Mouse (Mus musculus) 3134 (cell line): ENCODE measurements at regions not wholly inside any gene's neighbourhood (a gene's known extent, or its start where the extent isn't known, plus 50 kb on each side); places are given as distances from the start of the nearest gene placed in this dataset.

Experiments
- DNase-seq: peaks from one replicate; pipeline ENCODE4 v3.0.0-alpha.2; 2011; ENCODE audit warnings: low spot score; ENCODE audit not compliant: insufficient read length; ENCODE audit errors: extremely low read depth

DNA sequence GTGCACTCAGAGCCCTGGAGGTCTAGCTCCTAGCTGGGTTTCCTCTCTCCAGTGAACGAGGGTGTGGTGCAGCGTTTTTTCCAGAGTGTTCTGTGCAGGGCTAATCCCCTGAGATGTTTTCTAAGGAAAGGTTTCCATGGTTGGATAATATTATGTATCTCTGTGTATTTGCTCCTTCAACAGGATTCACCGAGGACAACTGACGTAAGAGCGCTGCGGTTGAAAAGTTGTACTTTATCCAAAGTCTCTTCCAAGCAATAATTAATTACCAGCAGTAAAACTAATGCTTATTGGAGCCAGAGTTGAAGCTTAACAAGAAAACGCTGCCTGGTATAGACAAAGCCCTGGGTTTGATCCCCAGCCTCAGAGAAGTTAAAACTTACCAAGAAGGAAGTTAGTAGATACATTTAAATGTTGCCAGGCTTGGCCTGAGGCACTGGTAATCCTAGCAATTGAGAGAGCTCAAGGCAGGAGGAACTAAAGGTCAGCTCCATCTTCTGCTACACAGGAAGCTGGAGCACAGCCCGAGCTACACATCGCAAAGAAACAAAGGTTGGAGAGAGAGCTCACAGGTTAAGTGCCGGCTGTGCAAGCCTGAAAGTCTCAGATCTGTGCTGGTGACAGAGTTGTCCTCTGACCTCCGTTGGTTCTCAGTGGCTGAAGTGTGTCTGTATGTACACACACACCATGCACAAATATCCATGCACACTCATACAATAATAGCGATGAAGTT lies 51.2 kb upstream of the Rap1b start:
- no peak for DNase-seq

GRCm38 (mm10) chr10:117897766-117898165 lies 51.9 kb upstream of the Rap1b start:
- no peak for DNase-seq

GRCm38 (mm10) chr10:117898391-117898790 lies 52.6 kb upstream of the Rap1b start:
- DNase-seq = no peak

GRCm38 (mm10) chr10:117899410-117899935 lies 53.6 kb upstream of the Rap1b start:
- no peak for DNase-seq

- peak; percentile 53 for DNase-seq
These were observed 59.9 kb upstream of the Rap1b start for GRCm38 (mm10) chr10:117905666-117906266.

DNA sequence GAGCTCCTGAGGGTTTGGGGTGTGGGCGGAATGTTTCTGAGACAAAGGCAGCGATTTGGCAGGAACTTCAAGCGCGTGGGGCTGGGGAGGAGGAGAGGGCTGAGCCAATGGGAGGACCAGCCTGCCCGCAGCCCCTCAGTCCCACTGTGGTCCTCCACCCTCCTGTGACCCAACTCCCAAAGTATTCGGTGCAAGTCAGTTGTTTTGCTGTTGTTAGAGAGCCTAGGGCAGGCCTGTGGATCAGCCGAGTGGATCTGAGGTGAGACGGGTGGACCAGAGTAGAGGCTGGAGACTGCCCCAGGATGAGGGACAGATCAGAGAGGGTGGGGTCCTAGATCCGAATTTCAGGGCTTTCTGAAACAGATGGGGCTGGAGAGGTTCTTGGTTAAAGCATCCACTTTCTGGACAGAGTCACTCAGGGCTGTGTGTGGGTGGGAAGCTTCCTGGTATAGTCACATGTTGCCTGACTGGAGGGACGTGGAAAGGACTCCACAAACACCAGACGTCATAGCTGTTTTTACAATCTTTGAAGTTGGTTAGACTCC lies 60.5 kb upstream of the Rap1b start:
- peak; percentile 38 for DNase-seq

DNA sequence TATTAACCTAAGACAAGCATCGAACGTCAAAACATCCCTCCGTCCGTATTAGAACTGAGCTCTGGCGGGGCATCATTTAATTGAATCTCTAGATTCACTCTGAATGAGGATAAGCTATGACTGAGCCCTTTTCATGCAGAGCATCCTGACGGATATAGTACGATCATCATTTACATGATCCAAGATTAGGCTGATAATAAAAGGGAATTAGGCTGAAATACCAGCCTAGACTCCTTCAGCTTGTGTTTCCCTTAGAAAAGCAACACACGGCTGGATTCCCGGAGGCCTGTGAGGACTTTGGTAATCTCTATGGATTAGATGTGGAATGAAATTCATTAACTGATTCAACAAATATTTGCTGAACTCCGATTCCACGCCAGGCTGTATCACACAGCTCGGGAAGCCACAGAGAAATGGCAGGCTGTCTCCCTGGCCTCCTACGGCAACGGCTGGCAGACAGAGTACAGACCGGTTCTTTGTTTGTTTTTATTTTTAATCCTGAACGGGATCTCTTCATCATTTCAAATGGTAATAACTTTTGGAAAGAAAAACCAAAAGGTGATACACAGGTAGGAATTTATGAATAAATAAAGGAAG lies 62.3 kb upstream of the Rap1b start:
- no peak for DNase-seq

DNA sequence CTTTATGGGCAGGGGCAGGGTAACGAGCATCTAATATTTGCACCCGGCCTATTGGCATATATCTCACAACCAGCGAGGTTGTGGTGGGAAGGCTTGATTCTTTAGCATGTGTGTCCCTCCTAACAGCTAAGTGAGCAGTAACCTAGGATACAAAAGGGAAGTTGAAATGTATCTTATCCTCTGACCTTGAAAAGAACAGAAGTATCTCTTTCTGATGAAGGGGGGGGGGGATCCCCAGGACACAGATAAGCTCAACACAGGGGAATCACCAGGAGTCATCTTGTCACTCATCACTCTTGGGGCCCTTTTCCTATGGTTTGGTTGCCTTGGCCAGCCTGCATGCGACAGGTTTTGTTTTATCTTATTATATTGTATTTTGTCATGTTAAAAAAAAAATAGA lies 63.3 kb upstream of the Rap1b start:
- no peak for DNase-seq

DNA sequence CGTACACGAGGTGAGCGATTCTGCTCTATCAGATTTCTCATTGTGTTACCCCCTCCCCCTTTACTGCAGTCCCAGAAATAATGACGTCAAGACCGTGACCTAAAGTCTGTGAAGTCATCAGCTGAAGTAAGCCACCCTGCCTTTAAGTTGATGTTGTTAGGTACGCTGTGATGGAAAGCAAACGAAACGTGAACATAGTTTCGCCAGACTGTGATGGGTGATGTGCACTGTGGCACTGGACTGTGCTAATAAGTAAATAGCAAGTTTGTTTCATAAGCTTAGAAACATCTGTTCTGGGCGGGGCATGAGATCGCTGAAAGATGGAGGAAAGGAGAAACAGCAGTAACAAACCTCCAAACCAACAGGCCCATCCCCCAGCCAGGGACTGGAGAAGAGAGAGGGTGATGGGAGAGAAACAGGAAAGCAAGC lies 64.0 kb upstream of the Rap1b start:
- DNase-seq = no peak

DNA sequence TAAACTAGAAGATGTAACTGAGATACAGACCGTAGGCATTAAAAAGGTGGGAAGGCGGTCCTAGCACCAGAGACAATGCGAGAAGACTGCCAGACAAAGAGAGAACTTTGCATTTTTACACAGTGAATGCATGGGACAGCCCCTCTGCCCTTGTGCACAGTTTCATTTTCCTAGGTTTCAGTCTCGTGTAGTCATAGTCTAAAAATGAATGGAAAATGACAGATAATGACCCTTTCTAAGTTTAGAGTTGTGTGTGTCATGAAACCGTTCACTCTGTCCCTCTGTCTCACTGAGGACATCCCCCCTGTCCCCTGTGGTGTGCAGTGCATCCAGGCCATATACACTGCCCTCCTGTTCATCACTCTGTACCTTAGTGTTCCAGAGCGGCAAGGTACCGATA lies 64.6 kb upstream of the Rap1b start:
- no peak for DNase-seq

GRCm38 (mm10) chr10:117915011-117915735 lies 69.3 kb upstream of the Rap1b start:
- DNase-seq = no peak

GRCm38 (mm10) chr10:117916280-117916679 lies 70.4 kb upstream of the Rap1b start:
- peak; percentile 41 for DNase-seq

DNA sequence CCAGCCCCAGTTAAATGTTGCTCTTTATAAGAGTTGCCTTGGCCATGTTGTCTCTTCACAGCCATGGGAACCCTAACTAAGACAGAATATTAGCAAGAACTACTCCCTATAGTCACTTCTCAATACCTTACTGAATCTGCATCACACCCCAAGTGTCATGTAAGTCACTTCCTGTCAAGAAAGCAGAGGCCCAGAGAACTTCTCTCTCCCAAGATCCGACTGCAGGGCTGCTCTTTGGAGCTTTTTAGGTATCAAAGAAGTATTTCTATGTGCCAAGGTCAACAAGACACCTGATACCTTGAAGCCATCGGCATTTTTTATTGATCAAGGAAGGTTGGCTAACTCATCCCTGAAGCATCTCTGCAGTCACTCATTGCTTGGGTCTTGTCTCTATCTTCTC lies 72.0 kb upstream of the Rap1b start:
- no peak for DNase-seq

GRCm38 (mm10) chr10:117918616-117919015 lies 72.8 kb upstream of the Rap1b start:
- DNase-seq = no peak

GRCm38 (mm10) chr10:117919186-117919941 lies 73.5 kb upstream of the Rap1b start:
- no peak for DNase-seq

DNA sequence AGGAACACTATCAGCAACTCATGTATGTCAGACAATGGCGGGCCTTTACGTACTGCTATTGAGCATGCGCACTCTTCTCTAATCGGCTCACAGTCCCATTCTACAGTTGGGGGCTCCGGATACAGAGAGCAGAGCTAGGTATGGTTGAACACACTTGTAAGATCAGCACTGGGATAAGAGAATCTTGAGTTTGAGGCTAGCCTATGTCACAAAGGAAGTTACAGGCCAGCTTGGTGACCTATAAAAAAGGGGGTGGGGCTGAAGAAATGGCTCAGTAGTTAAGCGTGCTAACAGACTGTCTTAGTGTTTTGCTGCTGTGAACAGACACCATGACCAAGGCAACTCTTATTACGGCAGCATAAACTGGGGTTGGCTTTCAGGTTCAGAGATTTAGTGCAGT lies 79.4 kb upstream of the Rap1b start:
- no peak for DNase-seq

GRCm38 (mm10) chr10:117925611-117926555 lies 80.0 kb upstream of the Rap1b start:
- DNase-seq = no peak

- no peak for DNase-seq
These were observed 83.2 kb upstream of the Rap1b start for GRCm38 (mm10) chr10:117928998-117929397.

DNA sequence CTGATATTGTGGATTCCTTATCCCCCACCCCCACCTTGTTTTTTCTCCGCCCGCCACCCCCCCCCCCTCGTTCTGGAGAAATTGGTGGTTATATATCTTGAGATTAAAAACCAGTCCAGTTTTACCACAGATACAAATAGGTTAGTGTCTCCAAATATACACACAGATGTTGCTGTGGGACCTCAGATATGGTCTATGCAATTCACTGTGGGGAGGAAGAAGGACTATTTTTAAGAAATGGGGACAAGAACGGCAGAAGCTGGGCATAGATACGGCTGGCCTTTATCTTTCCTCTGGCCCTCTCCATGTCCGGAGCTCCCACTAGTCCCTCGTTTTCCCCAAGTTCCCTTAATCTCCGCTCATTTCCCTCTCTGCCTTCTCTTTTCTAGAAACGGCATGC lies 89.0 kb upstream of the Rap1b start:
- no peak for DNase-seq
